In the genomic region with DNA sequence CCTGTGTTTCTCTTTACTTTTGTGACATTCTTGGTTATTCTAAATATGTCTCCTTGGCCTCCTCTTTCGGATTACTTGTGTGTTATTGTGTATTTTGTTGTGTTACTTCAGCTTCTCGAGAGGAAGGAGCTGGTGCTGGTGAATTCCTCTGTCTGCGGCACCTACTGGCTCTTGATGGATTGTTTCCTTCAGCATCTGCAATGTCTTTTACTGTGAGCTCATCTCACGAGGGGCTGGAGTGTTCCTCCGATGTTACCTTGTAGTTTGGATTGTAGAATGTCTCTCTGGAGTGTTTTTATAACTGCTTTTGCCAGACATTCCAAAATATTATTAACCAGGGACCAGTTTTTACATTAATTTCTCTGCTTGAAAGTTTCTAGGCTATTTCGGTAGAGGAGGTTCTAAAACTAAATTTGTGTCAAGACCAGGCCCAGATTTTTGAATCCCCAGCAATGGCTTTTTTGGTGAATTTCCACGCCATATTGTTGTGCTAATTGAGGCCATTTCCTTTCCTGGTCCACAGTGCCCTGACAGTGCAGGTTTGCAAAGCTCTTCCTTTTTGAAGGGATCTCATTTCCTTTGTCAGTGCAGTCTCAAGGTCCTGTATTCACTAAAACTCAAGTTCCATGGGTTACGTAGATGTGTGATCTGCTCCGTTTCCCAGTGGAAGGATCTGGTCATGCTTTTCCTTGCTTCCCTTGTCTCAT, we compare ENCODE assay signal across 31 mouse cellular contexts. TPM values are rescaled to one million over a fixed set of nuclear protein-coding genes. Genes with fewer than 3 reads are reported as not detected.
A peak's percentile ranks its signal among the peaks of the same experiment; 100 is the strongest.
DNase-seq lines count a peak whose midpoint lies in the region; ATAC-seq and TF ChIP-seq lines count a peak whose summit lies in the region.
"Had no signal": no experiment of that assay in that cellular context is flagged by ENCODE, and none has a peak within 500 bp of the region (broad histone marks: within the 10 kb centered on the region; RNA-seq: fewer than 3 reads in every experiment).

No protein-coding gene starts in this region.

- no peak for TF ChIP-seq EP300 in stomach, postnatal 0 days (optimal IDR thresholded peaks at IDR 0.05)

- H3K27ac ChIP-seq in intestine, embryonic 16.5 days (ENCODE audit: low read length): peak overlapping the region; percentile 27; the same call in 1 of the 2 replicates
- no peak overlapping the region for H3K27ac ChIP-seq in intestine, embryonic 15.5 days
- peak overlapping the region; percentile 7; the same call in 1 of the 2 replicates for H3K27ac ChIP-seq in stomach, embryonic 14.5 days (ENCODE audit: low read length)
- H3K27ac ChIP-seq in stomach, postnatal 0 days (replicated peaks): no peak overlapping the region
- H3K27ac ChIP-seq in left cerebral cortex, adult 2 months: no peak overlapping the region
- H3K27ac ChIP-seq: embryonic facial prominence, embryonic 13.5 days; forebrain, embryonic 12.5 days; forebrain, embryonic 15.5 days; heart, embryonic 15.5 days; hindbrain, embryonic 10.5 days; hindbrain, embryonic 13.5 days had no signal

- no peak for TF ChIP-seq CTCF in stomach, postnatal 0 days (IDR thresholded peaks at IDR 0.05; ENCODE audit: low read depth)
- no peak for TF ChIP-seq CTCF in left cerebral cortex, adult 2 months (IDR thresholded peaks at IDR 0.05)

- H3K4me1 ChIP-seq in intestine, embryonic 16.5 days (ENCODE audit: control insufficient read depth, insufficient read depth, low read length): peaks cover 5% of the 10 kb centered on the region; the same call in 1 of the 2 replicates
- peaks cover 1% of the 10 kb centered on the region; the same call in 1 of the 2 replicates for H3K4me1 ChIP-seq in intestine, embryonic 15.5 days (replicated peaks)
- H3K4me1 ChIP-seq in stomach, embryonic 14.5 days (ENCODE audit: control insufficient read depth, insufficient read depth, low read length): peaks cover 9% of the 10 kb centered on the region; the same call in 1 of the 2 replicates
- no peaks in the 10 kb centered on the region for H3K4me1 ChIP-seq in stomach, postnatal 0 days (replicated peaks; ENCODE audit: control insufficient read depth, insufficient read depth)
- H3K4me1 ChIP-seq: embryonic facial prominence, embryonic 13.5 days; forebrain, embryonic 12.5 days; forebrain, embryonic 15.5 days; heart, embryonic 15.5 days; hindbrain, embryonic 13.5 days had no signal

- no peaks in the 10 kb centered on the region for H3K27me3 ChIP-seq in intestine, embryonic 16.5 days (replicated peaks; ENCODE audit: control insufficient read depth, insufficient read depth, low read length)
- H3K27me3 ChIP-seq in intestine, embryonic 15.5 days (replicated peaks): no peaks in the 10 kb centered on the region
- H3K27me3 ChIP-seq in stomach, embryonic 14.5 days (ENCODE audit: control insufficient read depth, insufficient read depth, low read length): no peaks in the 10 kb centered on the region
- H3K27me3 ChIP-seq in stomach, postnatal 0 days (ENCODE audit: control insufficient read depth, insufficient read depth, low read length): no peaks in the 10 kb centered on the region
- H3K27me3 ChIP-seq: CH12.LX; embryonic facial prominence, embryonic 13.5 days; forebrain, embryonic 12.5 days; forebrain, embryonic 15.5 days; heart, embryonic 12.5 days; heart, embryonic 15.5 days; hindbrain, embryonic 13.5 days; Patski had no signal

- no peak overlapping the region for H3K4me2 ChIP-seq in intestine, embryonic 16.5 days (ENCODE audit: low read depth, low read length)
- H3K4me2 ChIP-seq in intestine, embryonic 15.5 days (replicated peaks): no peak overlapping the region
- H3K4me2 ChIP-seq in stomach, embryonic 14.5 days (replicated peaks; ENCODE audit: low read depth, low read length): no peak overlapping the region
- no peak overlapping the region for H3K4me2 ChIP-seq in stomach, postnatal 0 days (replicated peaks; ENCODE audit: low read depth)
- H3K4me2 ChIP-seq: embryonic facial prominence, embryonic 13.5 days; forebrain, embryonic 12.5 days; forebrain, embryonic 15.5 days; heart, embryonic 12.5 days; heart, embryonic 15.5 days; hindbrain, embryonic 13.5 days had no signal

- DNase-seq in stomach, postnatal 0 days (ENCODE audit: low spot score): no peak
- DNase-seq in R1 (ENCODE audit: low read depth, low spot score): peak; percentile 97
- no peak for DNase-seq in c-Kit-positive CD71-positive TER-119-positive erythroid progenitor cells, embryonic 14.5 days (ENCODE audit: low spot score)
- no peak for DNase-seq in left cerebral cortex, adult 2 months (ENCODE audit: extremely low spot score in 1 of 2, low spot score in 2 of 2)
- DNase-seq: adrenal gland, adult 8-10 months; adrenal gland, postnatal 25 days; B cell, adult 2 months; cerebellum, adult 18-20 months; cerebellum, adult 9-11 months; cerebellum, postnatal 25 days; gastrocnemius, postnatal 25 days; heart, adult 18-20 months; heart, postnatal 10 days; heart, postnatal 36 days had no signal

- intact Hi-C loops in left cerebral cortex, adult 2 months (cut with DNase I): no loop called here

- H3K36me3 ChIP-seq in intestine, embryonic 16.5 days (ENCODE audit: control insufficient read depth, insufficient read depth, low read length): no peaks in the 10 kb centered on the region
- no peaks in the 10 kb centered on the region for H3K36me3 ChIP-seq in intestine, embryonic 15.5 days
- no peaks in the 10 kb centered on the region for H3K36me3 ChIP-seq in stomach, embryonic 14.5 days (ENCODE audit: control insufficient read depth, insufficient read depth, low read length)
- no peaks in the 10 kb centered on the region for H3K36me3 ChIP-seq in stomach, postnatal 0 days (ENCODE audit: control insufficient read depth, insufficient read depth, low read length)
- H3K36me3 ChIP-seq: embryonic facial prominence, embryonic 13.5 days; forebrain, embryonic 12.5 days; forebrain, embryonic 15.5 days; G1E; heart, embryonic 12.5 days; heart, embryonic 15.5 days; hindbrain, embryonic 10.5 days; hindbrain, embryonic 13.5 days had no signal

- 58% methylated on average over 9 of the region's 9 CpGs for WGBS in intestine, embryonic 16.5 days
- WGBS in intestine, embryonic 15.5 days: 53% methylated on average over 9 of the region's 9 CpGs
- 52% methylated on average over 9 of the region's 9 CpGs for WGBS in stomach, embryonic 14.5 days
- 54% methylated on average over 9 of the region's 9 CpGs for WGBS in stomach, postnatal 0 days

- ATAC-seq in intestine, embryonic 16.5 days: no peak
- ATAC-seq in intestine, embryonic 15.5 days: no peak
- no peak for ATAC-seq in stomach, embryonic 14.5 days (ENCODE audit: insufficient number of reproducible peaks, insufficient read depth, low FRiP score, low read depth)
- ATAC-seq in stomach, postnatal 0 days (ENCODE audit: low FRiP score, low TSS enrichment): no peak
- ATAC-seq: activated CD4-positive, CD25-positive, alpha-beta regulatory T cell, adult 4 months; forebrain, embryonic 15.5 days; hindbrain, embryonic 16.5 days; Patski had no signal

- H3K9ac ChIP-seq in intestine, embryonic 16.5 days (ENCODE audit: low read depth, low read length): no peak overlapping the region
- H3K9ac ChIP-seq in intestine, embryonic 15.5 days: no peak overlapping the region
- no peak overlapping the region for H3K9ac ChIP-seq in stomach, embryonic 14.5 days (replicated peaks; ENCODE audit: low read depth, low read length)
- H3K9ac ChIP-seq in stomach, postnatal 0 days (ENCODE audit: low read length): no peak overlapping the region
- H3K9ac ChIP-seq: embryonic facial prominence, embryonic 13.5 days; forebrain, embryonic 12.5 days; forebrain, embryonic 15.5 days; heart, embryonic 12.5 days; heart, embryonic 15.5 days; hindbrain, embryonic 13.5 days had no signal

- H3K4me3 ChIP-seq in intestine, embryonic 16.5 days (ENCODE audit: low read length): no peak overlapping the region
- no peak overlapping the region for H3K4me3 ChIP-seq in intestine, embryonic 15.5 days (replicated peaks)
- no peak overlapping the region for H3K4me3 ChIP-seq in stomach, embryonic 14.5 days (ENCODE audit: low read depth, low read length)
- H3K4me3 ChIP-seq in stomach, postnatal 0 days (ENCODE audit: low read depth, low read length): no peak overlapping the region
- no peak overlapping the region for H3K4me3 ChIP-seq in left cerebral cortex, adult 2 months
- H3K4me3 ChIP-seq: embryonic facial prominence, embryonic 13.5 days; erythroblast, embryonic 14.5 days; forebrain, embryonic 12.5 days; forebrain, embryonic 15.5 days; heart, embryonic 12.5 days; heart, embryonic 15.5 days; hindbrain, embryonic 10.5 days; hindbrain, embryonic 13.5 days had no signal

- no peaks in the 10 kb centered on the region for H3K9me3 ChIP-seq in intestine, embryonic 16.5 days (ENCODE audit: control insufficient read depth, low read length)
- H3K9me3 ChIP-seq in intestine, embryonic 15.5 days: no peaks in the 10 kb centered on the region
- no peaks in the 10 kb centered on the region for H3K9me3 ChIP-seq in stomach, embryonic 14.5 days (ENCODE audit: control insufficient read depth, low read depth, low read length)
- H3K9me3 ChIP-seq in stomach, postnatal 0 days (ENCODE audit: control insufficient read depth, low read length): no peaks in the 10 kb centered on the region
- H3K9me3 ChIP-seq: forebrain, embryonic 12.5 days; forebrain, embryonic 15.5 days; G1E; heart, embryonic 12.5 days; heart, embryonic 15.5 days; hindbrain, embryonic 10.5 days; hindbrain, embryonic 13.5 days had no signal

RNA-seq across cellular contexts. Expression of gene Cald1, which starts 43.9 kb away (rescaled TPM):
- 283 and 336 TPM in 2 replicates for polyA plus RNA-seq in intestine, embryonic 16.5 days (2015; fragmentation: Nextera tagmentation; extraction: Ambion mirVana)
- 338 and 366 TPM in 2 replicates for polyA plus RNA-seq in intestine, embryonic 15.5 days (2015; fragmentation: Nextera tagmentation; extraction: Ambion mirVana)
- 366 and 368 TPM in 2 replicates for polyA plus RNA-seq in stomach, embryonic 14.5 days (2014; fragmentation: Nextera tagmentation; extraction: Ambion mirVana)
- polyA plus RNA-seq in stomach, postnatal 0 days (2015; fragmentation: Nextera tagmentation; extraction: Ambion mirVana): 199 and 301 TPM in 2 replicates
- 10 to 100 TPM; 20.9 to 22.4 TPM for total RNA-seq in left cerebral cortex, adult 2 months (2021)
- total RNA-seq: common myeloid progenitor, adult 5-6 weeks had no signal
- polyA plus RNA-seq: activated CD4-positive, CD25-positive, alpha-beta regulatory T cell, adult 4 months; G1E had no signal

Comparison
In these comparisons a context has a peak if more than half of its experiments do, and no peak if none do; other contexts are left out.
1. H3K27ac ChIP-seq: peak in intestine, embryonic 16.5 days (single experiment) and stomach, embryonic 14.5 days (single experiment); none in intestine, embryonic 15.5 days (single experiment), stomach, postnatal 0 days (single experiment) and left cerebral cortex, adult 2 months (single experiment).